Mouse (Mus musculus) midbrain, embryonic 12.5 days (tissue): ENCODE results near the gene Smpd4. TPM values are rescaled to one million over a fixed set of nuclear protein-coding genes. Genes with fewer than 3 reads are reported as not detected.

Experiments used
- ATAC-seq: fragments of 200-750 bp; cut with Nextera tagmentation; 2 replicates; pipeline ENCODE4 v1.8.0; 2017; ENCODE audit warnings: low read depth, moderate TSS enrichment, moderate library complexity; ENCODE audit not compliant: low FRiP score
- H3K27ac ChIP-seq: fragments of 300-500 bp; sonication (generic); replicated peaks from 2 replicates; pipeline ENCODE4 v1.5.1; 2016; ENCODE audit warnings: mild to moderate bottlenecking
- H3K27me3 ChIP-seq: fragments of 300-500 bp; sonication (generic); 2 replicates; pipeline ENCODE4 v1.6.1; 2016; ENCODE audit warnings: mild to moderate bottlenecking
- H3K36me3 ChIP-seq: fragments of 300-500 bp; sonication (generic); 2 replicates; pipeline ENCODE4 v1.6.1; 2016
- H3K4me1 ChIP-seq: fragments of 300-500 bp; sonication (generic); 2 replicates; pipeline ENCODE4 v1.6.1; 2016
- H3K4me2 ChIP-seq: fragments of 300-500 bp; sonication (generic); replicated peaks from 2 replicates; pipeline ENCODE4 v1.6.1; 2016; ENCODE audit warnings: mild to moderate bottlenecking, moderate library complexity
- H3K4me3 ChIP-seq: fragments of 300-500 bp; sonication (generic); 2 replicates; pipeline ENCODE4 v1.5.1; 2016; ENCODE audit warnings: mild to moderate bottlenecking
- H3K9ac ChIP-seq: fragments of 300-500 bp; sonication (generic); replicated peaks from 2 replicates; pipeline ENCODE4 v1.6.1; 2016; ENCODE audit warnings: mild to moderate bottlenecking, moderate library complexity
- H3K9me3 ChIP-seq: fragments of 300-500 bp; sonication (generic); 2 replicates; pipeline ENCODE4 v1.6.1; 2016; ENCODE audit warnings: mild to moderate bottlenecking
- WGBS: fragments of 180-500 bp; shearing (Covaris S2); methylation state at CpG from one replicate; pipeline ENCODE4 v1.1.7; 2016; 5-methylcytosine and 5-hydroxymethylcytosine counted together
- polyA plus RNA-seq: library from polyadenylated mRNA; unstranded; fragments of >200 nt; fragmentation: Nextera tagmentation; extraction: Ambion mirVana; gene quantifications from 2 replicates; pipeline ENCODE4 v1.2.1, GENCODE M21; 2016

Smpd4 gene
- polyA plus RNA-seq, 1 experiment from 2014 or later, result 36.3 TPM

- Histone ChIP-seq H3K27me3 (no peaks in the 10 kb centered on the region), H3K27ac (no peak overlapping the region), H3K4me1 (no peaks in the 10 kb centered on the region), H3K4me2 (no peak overlapping the region), H3K9me3 (no peaks in the 10 kb centered on the region), H3K36me3 (peaks cover 74% of the 10 kb centered on the region), H3K4me3 (no peak overlapping the region), H3K9ac (no peak overlapping the region)
- whole genome bisulfite sequencing, result 91% methylated on average over 4 of the region's 4 CpGs
- ATAC-seq, result no peak
These were observed 35.1 kb downstream of the Smpd4 start for GRCm38 (mm10) chr16:17654188-17654795.

- no peak overlapping the region for H3K9ac ChIP-seq
- peaks cover 80% of the 10 kb centered on the region for H3K36me3 ChIP-seq
- no peaks in the 10 kb centered on the region for H3K4me1 ChIP-seq
- no peaks in the 10 kb centered on the region for H3K27me3 ChIP-seq
- ATAC-seq, result no peak
- no peak overlapping the region for H3K27ac ChIP-seq
- H3K4me3 ChIP-seq, result no peak overlapping the region
- 92% methylated on average over 5 of the region's 5 CpGs for WGBS
- H3K4me2 ChIP-seq, result no peak overlapping the region
- no peaks in the 10 kb centered on the region for H3K9me3 ChIP-seq
These were observed 37.2 kb downstream of the Smpd4 start for GRCm38 (mm10) chr16:17656212-17656871.

- H3K4me2 ChIP-seq, result no peak overlapping the region
- H3K27me3 ChIP-seq, result no peaks in the 10 kb centered on the region
- no peak overlapping the region for H3K9ac ChIP-seq
- no peak overlapping the region for H3K4me3 ChIP-seq
- no peak overlapping the region for H3K27ac ChIP-seq
- H3K36me3 ChIP-seq, result peaks cover 64% of the 10 kb centered on the region
- H3K4me1 ChIP-seq, result no peaks in the 10 kb centered on the region
- ATAC-seq, result no peak
- H3K9me3 ChIP-seq, result no peaks in the 10 kb centered on the region
These were observed 46.4 kb downstream of the Smpd4 start for GRCm38 (mm10) chr16:17665568-17665967.

GRCm38 (mm10) chr16:17669886-17670285, 50.7 kb downstream of the Smpd4 start:
- Histone ChIP-seq H3K9ac (no peak overlapping the region), H3K4me3 (no peak overlapping the region), H3K36me3 (peaks cover 79% of the 10 kb centered on the region), H3K9me3 (no peaks in the 10 kb centered on the region), H3K27ac (no peak overlapping the region), H3K4me2 (no peak overlapping the region), H3K4me1 (no peaks in the 10 kb centered on the region), H3K27me3 (no peaks in the 10 kb centered on the region)
- no peak for ATAC-seq

Other genes starting within 250 kb of the Smpd4 start
- 17.0 and 18.3 TPM in 2 replicates for gene Snap29, start 213.4 kb upstream of the Smpd4 start, polyA plus RNA-seq
- gene Pi4ka, start 213.0 kb upstream of the Smpd4 start, polyA plus RNA-seq, result 64.6 and 70.8 TPM in 2 replicates
- 98.2 and 100 TPM in 2 replicates for gene Crkl, start 167.4 kb upstream of the Smpd4 start, polyA plus RNA-seq
- gene Aifm3, start 129.7 kb upstream of the Smpd4 start, polyA plus RNA-seq, result 4.0 and 7.8 TPM in 2 replicates
- gene Lztr1, start 110.7 kb upstream of the Smpd4 start, polyA plus RNA-seq, result 107 and 118 TPM in 2 replicates
- gene Thap7, start 88.2 kb upstream of the Smpd4 start, polyA plus RNA-seq, result 53.1 and 61.2 TPM in 2 replicates
- 0.27 and 0.40 TPM in 2 replicates for gene Lrrc74b, start 58.1 kb upstream of the Smpd4 start, polyA plus RNA-seq
- gene P2rx6, start 57.5 kb upstream of the Smpd4 start, polyA plus RNA-seq, result 0.80 and 1.4 TPM in 2 replicates
- gene Slc7a4, start 36.1 kb upstream of the Smpd4 start, polyA plus RNA-seq, result 4.5 and 5.6 TPM in 2 replicates
- gene Ccdc74a, start 27.1 kb downstream of the Smpd4 start, polyA plus RNA-seq, result 7.1 and 7.9 TPM in 2 replicates
- 47.4 and 48.0 TPM in 2 replicates for gene Med15, start 113.5 kb downstream of the Smpd4 start, polyA plus RNA-seq
- gene Klhl22, start 140.3 kb downstream of the Smpd4 start, polyA plus RNA-seq, result 52.8 and 57.9 TPM in 2 replicates
- gene Scarf2, start 177.9 kb downstream of the Smpd4 start, polyA plus RNA-seq, result 10.1 and 12.1 TPM in 2 replicates
- 0.45 and 0.55 TPM in 2 replicates for gene B830017H08Rik, start 213.8 kb downstream of the Smpd4 start, polyA plus RNA-seq
- gene Car15, start 219.0 kb downstream of the Smpd4 start, polyA plus RNA-seq, result 4.4 and 5.8 TPM in 2 replicates